Mouse (Mus musculus) lung, postnatal 10 days (tissue): Measurements from ENCODE around the gene Kcnq1.
A peak's percentile ranks its signal among the peaks of the same experiment; 100 is the strongest.

Experiments used
- DNase-seq: peaks from one replicate; pipeline ENCODE4 v3.0.0; 2021

The Kcnq1 gene

GRCm38 (mm10) chr7:143437231-143437893, 331.2 kb downstream of the Kcnq1 start:
- no peak for DNase-seq

- DNase-seq = no peak
Measured at GRCm38 (mm10) chr7:143437894-143438581, 331.9 kb downstream of the Kcnq1 start.

GRCm38 (mm10) chr7:143438965-143439364, 332.8 kb downstream of the Kcnq1 start:
- no peak for DNase-seq

GRCm38 (mm10) chr7:143444580-143444954, 338.4 kb downstream of the Kcnq1 start:
- no peak for DNase-seq

GRCm38 (mm10) chr7:143444955-143445648, 338.9 kb downstream of the Kcnq1 start:
- DNase-seq = no peak

- no peak for DNase-seq
Measured at GRCm38 (mm10) chr7:143445651-143446460, 339.7 kb downstream of the Kcnq1 start.

- DNase-seq = no peak
Measured at GRCm38 (mm10) chr7:143447130-143447529, 341.0 kb downstream of the Kcnq1 start.

- no peak for DNase-seq
Measured at GRCm38 (mm10) chr7:143458963-143459331, 352.8 kb downstream of the Kcnq1 start.

GRCm38 (mm10) chr7:143459332-143460211, 353.4 kb downstream of the Kcnq1 start:
- peak; percentile 72 for DNase-seq

GRCm38 (mm10) chr7:143460217-143460834, 354.2 kb downstream of the Kcnq1 start:
- DNase-seq = no peak

- DNase-seq = peak; percentile 96
Measured at GRCm38 (mm10) chr7:143460874-143461273, 354.7 kb downstream of the Kcnq1 start, which contains the start of gene Cdkn1c. Gene Cdkn1c (minus strand): TSS chr7:143461050.

GRCm38 (mm10) chr7:143461294-143461870, 355.2 kb downstream of the Kcnq1 start:
- DNase-seq = no peak

GRCm38 (mm10) chr7:143461920-143462319, 355.8 kb downstream of the Kcnq1 start:
- DNase-seq = no peak

GRCm38 (mm10) chr7:143462516-143462915, 356.4 kb downstream of the Kcnq1 start:
- no peak for DNase-seq

- peak; percentile 87 for DNase-seq
Measured at GRCm38 (mm10) chr7:143463865-143464415, 357.8 kb downstream of the Kcnq1 start.

- DNase-seq = peak; percentile 61
Measured at GRCm38 (mm10) chr7:143464811-143465560, 358.8 kb downstream of the Kcnq1 start.

- DNase-seq = peak; percentile 89
Measured at GRCm38 (mm10) chr7:143466099-143466677, 360.0 kb downstream of the Kcnq1 start.

GRCm38 (mm10) chr7:143467714-143468113, 361.6 kb downstream of the Kcnq1 start:
- DNase-seq = no peak

GRCm38 (mm10) chr7:143469946-143470345, 363.8 kb downstream of the Kcnq1 start:
- DNase-seq = peak; percentile 88
